Mouse (Mus musculus) right cerebral cortex, adult 2 months (tissue): ENCODE results near the gene Syp.
A peak's percentile ranks its signal among the peaks of the same experiment; 100 is the strongest.

Experiments used
- DNase-seq, 2 experiments: peaks; one replicate each; pipeline ENCODE4 v3.0.0; 2021 to 2022; ENCODE audit warnings: low spot score in 2 of 2

The Syp gene

DNA sequence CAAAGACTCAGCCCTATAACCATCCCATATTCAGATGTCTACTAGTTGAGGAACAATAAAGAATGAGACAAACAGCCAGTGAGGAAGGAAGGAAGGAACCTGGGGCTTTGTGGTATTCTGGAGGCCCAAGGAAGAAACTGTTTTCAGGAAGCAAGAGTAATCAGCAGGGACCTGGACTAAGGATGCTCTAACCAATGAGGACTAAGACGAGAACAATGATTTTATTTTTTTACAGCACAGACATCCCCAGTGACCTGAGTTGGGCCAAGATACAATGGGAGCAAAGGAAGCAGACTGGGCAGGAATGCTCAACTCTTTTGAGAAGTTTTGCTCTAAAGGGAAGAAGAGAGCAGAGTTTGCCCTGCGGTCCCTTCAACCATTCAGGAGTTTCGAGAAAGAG lies 24.7 kb downstream of the Syp start:
- DNase-seq: no peak

DNA sequence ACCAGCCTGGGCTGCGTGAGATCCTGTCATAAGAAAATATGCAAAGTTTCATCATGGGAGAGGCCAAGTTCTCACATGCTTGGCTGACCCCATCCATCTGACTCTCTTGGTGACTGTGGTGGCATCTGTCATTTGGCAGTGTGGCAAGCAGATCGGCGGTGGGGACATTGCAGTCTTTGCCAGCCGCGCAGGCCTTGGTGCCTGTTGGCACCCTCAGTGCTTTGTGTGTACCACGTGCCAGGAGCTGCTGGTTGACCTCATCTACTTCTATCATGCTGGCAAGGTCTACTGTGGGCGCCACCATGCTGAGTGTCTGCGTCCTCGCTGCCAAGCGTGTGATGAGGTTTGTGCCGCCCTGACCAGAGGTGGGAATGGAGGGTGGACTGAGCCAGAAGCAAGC lies 26.5 kb downstream of the Syp start:
- no peak for DNase-seq

DNA sequence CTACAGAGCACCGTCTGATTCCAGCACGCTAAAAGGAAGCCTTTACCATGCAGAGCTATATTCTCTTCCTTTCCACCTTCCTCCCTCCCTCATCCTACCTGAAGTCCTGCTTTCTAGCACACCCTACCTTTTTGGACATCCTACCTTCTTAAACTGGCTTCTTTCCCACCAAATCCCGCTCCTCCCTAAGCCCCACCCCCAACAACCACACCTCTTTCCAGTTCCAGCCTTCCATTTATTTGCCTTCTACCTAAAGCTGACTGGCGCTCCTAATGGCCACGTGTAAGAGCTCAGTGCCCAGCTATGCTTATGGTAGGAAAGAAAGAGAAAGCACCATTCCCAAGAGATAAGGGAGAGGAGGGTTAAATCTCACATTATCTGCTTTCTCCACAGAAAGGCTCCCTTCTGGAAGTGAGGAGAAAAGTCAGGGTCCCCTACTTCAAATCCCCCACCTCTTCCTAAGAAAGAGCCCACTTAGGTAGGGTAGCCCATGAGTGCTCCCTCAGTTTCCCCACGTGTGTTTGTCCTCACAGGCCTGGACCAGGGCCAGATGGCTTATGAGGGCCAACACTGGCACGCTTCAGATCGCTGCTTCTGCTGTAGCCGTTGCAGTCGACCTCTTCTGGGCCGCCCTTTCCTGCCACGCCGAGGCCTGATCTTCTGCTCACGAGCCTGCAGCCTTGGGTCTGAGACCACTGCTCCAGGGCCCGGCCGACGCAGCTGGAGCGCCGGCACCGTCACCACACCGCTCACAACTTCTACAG lies 27.6 kb downstream of the Syp start:
- DNase-seq: no peak

DNA sequence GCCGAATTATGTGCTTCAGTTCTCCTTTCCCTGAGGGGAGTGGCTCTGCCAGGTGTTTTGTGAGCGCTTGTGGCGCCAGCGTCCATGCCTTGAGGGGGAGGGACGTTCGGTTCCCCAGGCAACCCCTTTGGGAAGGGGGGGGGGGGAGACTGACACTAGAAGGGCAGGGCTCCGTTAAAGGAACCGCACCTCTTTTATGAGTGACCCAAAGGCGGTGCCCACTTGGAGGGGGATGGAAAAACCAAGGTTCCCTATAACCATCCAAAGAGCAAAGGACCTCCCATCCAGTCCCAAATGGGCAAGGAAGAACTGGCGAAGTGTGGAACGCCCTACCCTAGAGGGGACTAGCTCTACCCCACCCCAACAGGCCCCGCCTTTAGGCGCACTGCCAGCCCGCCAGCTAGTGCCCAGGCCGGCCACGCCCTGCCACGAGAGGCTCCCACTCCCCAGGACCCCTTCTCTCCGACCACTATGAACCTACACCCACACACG lies 32.2 kb downstream of the Syp start:
- peak in 1 of 2 experiments; percentile 23 for DNase-seq

DNA sequence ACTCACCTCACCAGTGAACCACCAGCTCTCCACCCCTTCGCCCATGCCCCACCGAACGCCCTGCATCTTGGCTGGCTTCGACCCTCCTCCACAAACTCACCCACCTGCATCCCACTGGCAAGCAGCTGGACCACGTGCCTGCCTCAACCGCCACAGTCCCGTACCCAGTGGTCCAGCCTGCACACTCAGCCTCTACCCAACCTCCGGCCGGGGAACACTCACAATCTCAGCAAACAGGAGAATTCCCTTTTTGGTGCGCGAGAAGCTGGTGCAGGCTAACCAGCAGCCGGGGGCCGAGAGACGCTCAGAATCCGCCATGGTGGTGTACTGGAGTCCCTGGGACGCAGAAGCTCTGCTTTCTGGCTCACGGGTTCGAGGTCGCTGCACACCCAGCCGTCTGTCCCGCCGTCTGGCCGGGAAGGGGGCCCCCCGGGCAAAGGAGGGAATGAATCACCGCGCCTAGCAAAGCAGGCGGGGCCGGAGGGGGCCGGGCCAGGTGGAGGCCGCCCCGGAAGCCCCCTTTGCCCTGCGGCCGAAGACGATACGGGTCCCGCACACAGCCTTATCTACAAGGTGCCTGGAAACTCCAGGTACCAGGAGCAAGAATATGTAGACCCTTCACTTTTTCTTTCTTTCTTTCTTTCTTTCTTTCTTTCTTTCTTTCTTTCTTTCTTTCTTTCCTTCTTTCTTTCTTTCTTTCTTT lies 32.8 kb downstream of the Syp start, which contains the start of gene Plp2:
Gene Plp2 (minus strand): TSS at position 470 of the 703 bp plus-strand sequence.
- DNase-seq: peak in 1 of 2 experiments; percentile 22

DNA sequence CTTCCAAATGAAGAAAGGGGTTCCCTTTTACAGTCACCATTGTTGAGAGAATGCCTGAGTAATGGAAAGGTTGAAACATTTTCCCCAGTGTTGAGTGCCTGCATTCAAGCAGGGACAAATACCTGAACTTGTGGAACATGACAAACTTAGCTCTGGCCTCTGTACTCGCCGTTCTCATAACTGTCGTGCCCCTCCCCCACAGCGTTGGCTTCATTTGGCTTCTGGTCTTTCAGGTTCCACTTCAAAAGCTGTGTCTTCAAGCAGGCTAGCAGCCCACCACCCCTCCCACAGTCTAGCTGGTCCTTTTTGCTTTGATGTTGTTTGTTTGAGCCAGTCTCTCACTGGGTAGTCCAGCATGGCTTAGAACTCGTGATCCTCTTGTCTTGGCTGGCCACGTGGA lies 34.5 kb downstream of the Syp start:
- no peak for DNase-seq

GRCm38 (mm10) chrX:7673578-7674281 lies 35.5 kb downstream of the Syp start:
- DNase-seq: no peak

DNA sequence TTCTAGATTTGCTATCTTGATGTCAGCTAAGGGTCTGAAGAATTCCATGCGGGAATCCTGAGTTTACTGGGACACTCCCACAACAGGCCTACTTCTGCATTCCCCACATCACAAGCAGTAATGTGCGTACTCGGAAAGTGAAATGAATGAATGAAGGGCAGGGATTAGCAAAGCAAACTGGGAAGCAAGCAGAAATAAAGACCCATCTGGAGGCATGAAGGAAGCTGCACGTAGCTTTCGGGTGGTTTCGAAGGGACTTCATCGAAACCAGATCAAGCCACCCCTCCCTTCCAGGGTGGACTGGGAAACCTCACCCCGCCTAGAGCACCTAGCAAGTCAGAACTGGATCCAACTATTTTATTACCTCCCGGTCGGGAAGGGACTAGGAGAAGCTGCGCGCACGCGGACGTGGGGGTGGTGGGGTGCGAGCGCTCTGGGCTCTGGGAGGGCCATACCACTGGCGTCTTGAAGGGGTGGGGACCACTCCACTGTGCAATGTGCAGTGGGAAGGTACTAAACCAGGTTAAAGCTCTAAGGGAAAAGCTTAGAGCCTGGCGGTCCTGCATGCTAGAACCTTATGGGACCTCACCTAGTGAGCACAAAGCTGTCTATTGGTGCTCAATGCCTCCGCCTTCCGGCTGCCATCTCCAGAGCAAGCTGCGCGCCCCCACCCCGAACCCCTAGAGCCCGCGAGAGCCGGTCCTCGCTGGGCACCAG lies 36.2 kb downstream of the Syp start:
- DNase-seq: peak; percentile 16 to 25

DNA sequence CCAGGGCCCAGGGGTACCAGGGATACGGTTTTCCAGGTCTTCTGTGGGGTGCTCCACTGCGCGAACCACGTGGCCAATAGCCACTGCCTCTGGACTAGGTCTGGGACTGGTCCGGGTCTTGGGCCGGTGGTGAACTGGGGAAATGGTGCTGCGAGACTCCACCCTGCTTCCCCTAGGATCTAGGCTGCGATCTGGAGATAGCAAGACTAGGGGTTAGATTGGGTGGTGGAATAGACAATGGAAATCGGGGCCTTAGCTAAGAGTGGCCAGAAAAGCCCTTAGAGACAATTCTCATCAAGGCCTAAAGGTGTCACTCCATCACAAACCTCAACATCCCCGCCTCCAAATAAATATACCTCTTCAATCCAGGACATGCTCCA lies 36.7 kb downstream of the Syp start:
- no peak for DNase-seq

DNA sequence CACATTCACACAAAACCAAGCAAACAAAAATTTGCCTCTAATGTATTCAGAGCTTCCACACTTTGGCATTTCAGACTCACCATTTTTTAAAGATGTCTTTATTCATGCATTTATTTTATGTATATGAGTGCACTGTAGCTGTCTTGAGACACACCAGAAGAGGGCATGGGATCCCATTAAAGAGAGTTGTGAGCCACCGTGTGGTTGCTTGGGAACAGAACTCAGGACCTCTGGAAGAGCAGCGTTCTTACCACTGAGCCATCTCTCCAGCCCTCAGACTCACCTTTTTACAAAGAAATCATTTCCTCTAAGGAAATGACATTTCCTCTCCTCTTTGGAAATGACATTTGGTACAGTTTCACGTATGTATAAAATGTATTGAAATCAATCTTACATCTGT lies 40.7 kb downstream of the Syp start:
- no peak for DNase-seq

DNA sequence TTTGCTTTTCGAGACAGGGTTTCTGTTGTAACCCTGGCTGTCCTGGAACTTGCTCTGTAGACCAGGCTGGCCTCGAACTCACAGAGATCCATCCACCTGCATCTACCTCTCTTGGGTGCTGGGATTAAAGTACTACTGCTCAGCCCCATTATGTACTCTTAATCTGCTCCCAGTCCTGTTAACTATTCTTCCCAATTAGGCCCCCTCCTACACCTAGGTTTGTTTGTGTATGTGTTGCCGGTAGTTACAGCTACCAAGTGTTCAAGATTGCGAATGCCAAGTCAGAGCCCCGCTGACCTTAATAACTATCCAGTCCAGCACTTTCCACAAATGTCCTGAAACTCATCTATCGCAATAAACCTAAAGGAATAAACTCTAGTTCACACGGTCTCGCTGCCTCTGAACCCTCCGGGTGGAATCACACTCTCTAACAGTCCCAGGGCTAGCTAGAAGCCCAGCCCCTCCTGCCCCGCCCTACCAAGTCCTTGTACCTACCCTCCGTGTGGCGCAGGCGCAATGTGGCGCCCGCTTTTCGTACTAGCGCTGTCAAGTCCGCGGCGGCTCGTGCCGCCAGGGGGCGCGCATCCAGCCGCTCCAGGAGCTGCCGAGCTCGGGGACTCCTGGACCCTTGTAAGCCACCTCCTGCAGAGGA lies 41.3 kb downstream of the Syp start:
- peak; percentile 82 to 85 for DNase-seq

DNA sequence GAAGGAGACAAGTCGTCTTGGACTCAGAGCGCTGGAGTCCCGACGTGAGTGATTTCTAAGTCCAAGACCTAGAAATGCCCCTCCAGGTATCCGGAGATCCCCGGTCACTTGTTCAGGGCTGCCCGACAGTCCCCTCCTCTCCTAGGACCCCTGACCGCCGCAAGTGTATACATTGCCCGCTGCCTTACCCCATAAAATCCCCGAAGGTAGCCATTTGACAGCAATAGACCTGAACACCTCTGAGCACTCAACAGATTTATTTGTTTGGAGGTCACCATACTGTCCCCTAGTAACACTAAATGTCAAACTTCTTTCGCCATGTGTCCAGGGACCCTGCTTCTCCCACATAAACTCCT lies 41.8 kb downstream of the Syp start:
- DNase-seq: no peak

DNA sequence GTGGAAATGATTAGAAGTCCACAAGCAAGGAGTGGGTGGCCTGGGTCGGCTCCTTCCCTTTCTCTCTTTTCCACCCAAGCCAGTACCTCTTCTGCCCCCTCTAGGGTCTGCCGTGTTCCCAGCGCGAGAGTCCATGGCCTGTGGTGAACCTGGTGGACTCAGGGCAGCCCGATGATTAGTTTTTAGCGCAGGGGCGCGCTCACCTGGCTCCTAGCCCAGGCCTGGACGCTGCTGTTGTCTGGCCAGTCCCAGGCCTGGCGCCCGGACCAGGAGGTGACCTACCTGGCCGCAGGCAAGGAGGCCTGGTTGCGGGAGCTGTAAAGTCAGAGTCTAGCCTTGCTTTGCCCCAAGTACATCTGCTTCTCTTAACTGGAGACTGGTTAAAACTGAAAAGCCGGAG lies 42.6 kb downstream of the Syp start, which contains the start of gene Magix:
Gene Magix (minus strand): TSS at position 388 of the 400 bp plus-strand sequence.
- DNase-seq: no peak

- DNase-seq: no peak
Measured at GRCm38 (mm10) chrX:7688321-7688720, 50.0 kb downstream of the Syp start.

- DNase-seq: no peak
Measured at GRCm38 (mm10) chrX:7690486-7690885, 52.2 kb downstream of the Syp start.

DNA sequence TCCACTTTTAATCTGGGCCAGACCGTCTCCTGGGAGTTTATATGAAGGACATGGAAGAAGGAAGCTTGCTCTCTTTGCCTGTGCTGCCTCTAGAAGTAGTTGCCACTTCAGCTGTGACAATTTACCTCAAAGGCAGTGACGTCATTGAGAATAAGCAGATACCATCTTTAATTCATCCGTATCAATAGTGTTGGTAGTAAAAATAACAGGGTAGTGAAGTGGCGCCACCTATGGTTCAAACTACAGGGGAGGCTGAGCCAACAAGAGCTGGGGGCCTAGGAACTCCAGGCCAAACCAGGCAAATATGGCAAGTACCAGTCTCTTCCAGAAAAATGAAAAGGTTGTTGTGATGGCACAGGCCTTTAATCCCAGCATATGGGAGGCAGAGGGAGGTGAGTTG lies 54.6 kb downstream of the Syp start:
- no peak for DNase-seq

GRCm38 (mm10) chrX:7696520-7696919 lies 58.2 kb downstream of the Syp start:
- no peak for DNase-seq

GRCm38 (mm10) chrX:7696954-7697381 lies 58.7 kb downstream of the Syp start, which contains the start of gene Gpkow:
TSS of gene Gpkow (plus strand) at chrX:7697131.
- peak; percentile 82 to 88 for DNase-seq
